Mouse (Mus musculus): ENCODE measurements at regions not wholly inside any gene's neighbourhood (a gene's known extent, or its start where the extent isn't known, plus 50 kb on each side); places are given as distances from the start of the nearest gene placed in this dataset.

DNA sequence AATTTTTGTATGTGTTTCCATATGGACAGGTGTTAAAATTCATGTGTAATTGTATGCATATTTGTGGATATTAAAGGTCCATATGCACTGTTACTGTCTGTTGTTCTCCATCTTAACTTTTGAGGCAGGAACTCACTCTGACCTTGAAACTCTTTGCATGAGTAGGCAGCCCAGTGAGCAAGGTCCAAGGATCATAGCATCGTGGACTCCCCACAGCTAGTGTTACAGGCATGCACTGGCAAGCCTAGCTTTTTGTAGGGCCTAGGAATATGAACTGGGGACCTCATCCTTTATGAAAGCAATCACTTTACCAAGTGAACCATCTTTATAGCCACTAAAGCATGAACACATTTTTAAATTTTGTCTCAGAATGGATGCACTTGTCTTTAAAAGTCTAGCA lies 817.6 kb downstream of the Flrt2 start:
- H3K27ac ChIP-seq (ENCODE audit: low read depth, low read length), result no peak overlapping the region
- no peak overlapping the region for H3K9ac ChIP-seq (ENCODE audit: low read depth, low read length)
- no peak overlapping the region for H3K4me2 ChIP-seq (replicated peaks; ENCODE audit: low read depth)
- H3K4me1 ChIP-seq (replicated peaks; ENCODE audit: control insufficient read depth, insufficient read depth, low read length), result no peaks in the 10 kb centered on the region
- no peaks in the 10 kb centered on the region for H3K27me3 ChIP-seq (replicated peaks; ENCODE audit: control insufficient read depth, insufficient read depth, low read length)
- no peak overlapping the region for H3K4me3 ChIP-seq (ENCODE audit: low read depth, low read length)
- 77% methylated on average over 1 of the region's 1 CpGs for WGBS
- no peaks in the 10 kb centered on the region for H3K36me3 ChIP-seq (ENCODE audit: control insufficient read depth, insufficient read depth)
- TF ChIP-seq CTCF (IDR thresholded peaks at IDR 0.05; ENCODE audit: low read depth), result no peak
- no peaks in the 10 kb centered on the region for H3K9me3 ChIP-seq (ENCODE audit: control insufficient read depth)
- ATAC-seq, result no peak

DNA sequence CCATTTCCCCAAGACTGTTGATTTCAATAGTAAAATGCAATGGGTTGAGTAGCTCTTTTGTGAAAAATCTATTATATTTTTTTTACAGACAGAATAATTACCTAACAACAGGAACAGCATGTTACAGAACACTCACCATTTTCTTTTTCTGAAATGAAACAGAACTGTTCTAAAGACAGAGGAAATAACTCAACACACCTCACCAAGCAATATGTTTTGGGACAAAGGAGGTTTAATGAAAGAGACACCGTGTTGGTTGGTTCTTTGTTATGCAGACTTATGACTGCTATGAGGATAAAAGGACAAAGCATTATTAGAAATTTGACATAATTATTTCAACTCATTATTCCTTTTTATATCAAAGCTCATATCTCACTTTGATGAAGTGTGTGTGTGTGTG lies 866.8 kb downstream of the Flrt2 start:
- Histone ChIP-seq H3K27me3 (replicated peaks; ENCODE audit: control insufficient read depth, insufficient read depth, low read length) (no peaks in the 10 kb centered on the region), H3K4me1 (replicated peaks; ENCODE audit: control insufficient read depth, insufficient read depth, low read length) (no peaks in the 10 kb centered on the region), H3K9me3 (ENCODE audit: control insufficient read depth) (no peaks in the 10 kb centered on the region), H3K9ac (ENCODE audit: low read depth, low read length) (no peak overlapping the region), H3K36me3 (ENCODE audit: control insufficient read depth, insufficient read depth) (no peaks in the 10 kb centered on the region), H3K4me2 (replicated peaks; ENCODE audit: low read depth) (no peak overlapping the region), H3K4me3 (ENCODE audit: low read depth, low read length) (no peak overlapping the region), H3K27ac (ENCODE audit: low read depth, low read length) (no peak overlapping the region)
- TF ChIP-seq CTCF (IDR thresholded peaks at IDR 0.05; ENCODE audit: low read depth), result no peak
- WGBS, result 78% methylated on average over 1 of the region's 1 CpGs
- no peak for ATAC-seq

DNA sequence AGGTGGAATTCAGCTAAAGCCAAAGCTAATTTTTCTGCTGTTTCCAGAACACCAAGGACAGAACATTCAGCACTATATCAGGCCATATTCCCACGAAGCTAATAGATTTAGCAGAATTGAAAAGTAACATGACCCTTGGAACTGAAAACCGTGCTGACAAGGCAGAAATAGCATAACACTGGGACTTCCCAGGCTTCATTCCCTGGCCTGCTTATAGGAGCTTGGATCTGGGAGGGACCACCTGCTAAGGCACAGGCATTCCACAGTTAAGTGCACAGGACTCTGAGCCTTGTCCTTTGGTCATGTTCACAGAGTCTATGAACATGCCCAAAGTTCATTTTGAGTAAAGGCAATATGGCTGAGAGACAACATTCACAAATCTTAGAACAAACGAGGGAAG lies 902.8 kb downstream of the Flrt2 start:
- Histone ChIP-seq H3K36me3 (ENCODE audit: control insufficient read depth, insufficient read depth) (no peaks in the 10 kb centered on the region), H3K9me3 (ENCODE audit: control insufficient read depth) (no peaks in the 10 kb centered on the region), H3K4me1 (replicated peaks; ENCODE audit: control insufficient read depth, insufficient read depth, low read length) (no peaks in the 10 kb centered on the region), H3K4me3 (ENCODE audit: low read depth, low read length) (no peak overlapping the region), H3K27ac (ENCODE audit: low read depth, low read length) (no peak overlapping the region), H3K9ac (ENCODE audit: low read depth, low read length) (no peak overlapping the region), H3K4me2 (replicated peaks; ENCODE audit: low read depth) (no peak overlapping the region), H3K27me3 (replicated peaks; ENCODE audit: control insufficient read depth, insufficient read depth, low read length) (no peaks in the 10 kb centered on the region)
- 54% methylated on average over 3 of the region's 3 CpGs for WGBS
- TF ChIP-seq CTCF (IDR thresholded peaks at IDR 0.05; ENCODE audit: low read depth), result no peak
- no peak for ATAC-seq

DNA sequence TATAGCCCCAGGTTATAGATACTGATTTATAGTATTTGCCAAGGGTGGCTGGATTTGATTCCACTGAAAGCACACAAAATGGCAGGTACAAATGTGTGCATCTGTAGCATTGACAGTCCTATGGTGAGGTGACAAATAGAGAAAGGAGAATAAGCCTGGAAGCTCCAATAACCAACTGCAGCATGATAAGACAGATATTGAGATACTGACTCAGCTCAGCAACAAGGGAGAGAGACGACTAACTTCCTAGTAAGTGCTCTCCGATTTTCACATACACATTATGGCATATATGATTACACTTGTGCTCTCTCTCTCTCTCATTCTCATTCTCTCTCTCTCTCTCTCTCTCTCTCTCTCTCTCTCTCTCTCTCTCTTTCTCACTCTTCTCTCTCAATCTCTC lies 923.1 kb downstream of the Flrt2 start:
- no peak overlapping the region for H3K4me3 ChIP-seq (ENCODE audit: low read depth, low read length)

DNA sequence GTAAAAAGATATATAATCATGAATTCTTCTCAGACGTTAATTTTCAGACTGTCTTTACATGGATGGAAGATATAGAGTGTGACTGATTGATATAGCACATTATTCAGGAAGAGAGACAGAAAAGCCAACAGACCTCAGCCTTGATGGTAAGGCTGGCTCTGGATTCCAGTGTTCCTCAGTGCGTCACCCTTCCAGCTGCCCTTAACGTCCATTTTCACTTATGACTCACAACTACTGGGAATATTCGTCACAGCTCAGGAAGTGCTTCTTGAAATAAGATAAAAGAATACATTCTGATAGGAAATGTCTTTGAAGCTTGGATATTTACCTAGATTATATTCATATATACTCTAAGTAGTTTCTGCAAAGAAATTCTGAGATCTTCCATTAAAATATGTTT lies 923.8 kb downstream of the Flrt2 start:
- H3K4me2 ChIP-seq (replicated peaks; ENCODE audit: low read depth), result no peak overlapping the region
- H3K9me3 ChIP-seq (ENCODE audit: control insufficient read depth), result no peaks in the 10 kb centered on the region
- no peak for TF ChIP-seq CTCF (IDR thresholded peaks at IDR 0.05; ENCODE audit: low read depth)
- H3K9ac ChIP-seq (ENCODE audit: low read depth, low read length), result no peak overlapping the region
- H3K36me3 ChIP-seq (ENCODE audit: control insufficient read depth, insufficient read depth), result no peaks in the 10 kb centered on the region
- H3K4me3 ChIP-seq (ENCODE audit: low read depth, low read length), result no peak overlapping the region
- H3K27ac ChIP-seq (ENCODE audit: low read depth, low read length), result no peak overlapping the region
- H3K4me1 ChIP-seq (replicated peaks; ENCODE audit: control insufficient read depth, insufficient read depth, low read length), result no peaks in the 10 kb centered on the region
- 60% methylated on average over 4 of the region's 4 CpGs for WGBS
- ATAC-seq, result no peak
- no peaks in the 10 kb centered on the region for H3K27me3 ChIP-seq (replicated peaks; ENCODE audit: control insufficient read depth, insufficient read depth, low read length)

More for the DNA sequence above, 923.1 kb downstream of the Flrt2 start:
- H3K4me2 ChIP-seq (replicated peaks; ENCODE audit: low read depth), result no peak overlapping the region
- no peaks in the 10 kb centered on the region for H3K36me3 ChIP-seq (ENCODE audit: control insufficient read depth, insufficient read depth)
- no peak for TF ChIP-seq CTCF (IDR thresholded peaks at IDR 0.05; ENCODE audit: low read depth)
- no peaks in the 10 kb centered on the region for H3K9me3 ChIP-seq (ENCODE audit: control insufficient read depth)
- no peaks in the 10 kb centered on the region for H3K27me3 ChIP-seq (replicated peaks; ENCODE audit: control insufficient read depth, insufficient read depth, low read length)
- H3K27ac ChIP-seq (ENCODE audit: low read depth, low read length), result no peak overlapping the region
- ATAC-seq, result no peak
- WGBS, result 59% methylated on average over 2 of the region's 2 CpGs
- no peak overlapping the region for H3K9ac ChIP-seq (ENCODE audit: low read depth, low read length)
- H3K4me1 ChIP-seq (replicated peaks; ENCODE audit: control insufficient read depth, insufficient read depth, low read length), result no peaks in the 10 kb centered on the region

DNA sequence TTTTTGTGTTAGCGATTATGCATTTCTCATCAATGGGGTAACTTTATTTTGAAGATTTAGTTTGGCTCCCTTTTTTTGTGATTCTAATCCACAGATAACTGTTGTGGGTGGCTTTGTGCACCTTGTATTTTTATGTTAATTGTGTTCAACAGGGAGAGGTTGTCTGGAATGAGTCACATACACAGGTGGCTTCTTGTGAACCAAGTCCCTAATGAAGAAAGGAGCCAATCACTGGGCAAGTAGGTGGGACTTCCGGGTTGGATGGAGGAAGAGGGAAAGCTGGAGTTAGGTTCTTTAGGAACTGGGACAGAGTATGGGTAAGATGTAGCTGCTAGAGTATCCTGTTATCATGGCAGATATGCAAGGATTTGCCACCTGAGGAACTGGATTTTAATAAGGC lies 925.2 kb downstream of the Flrt2 start:
- 92% methylated on average over 2 of the region's 2 CpGs for WGBS
- Histone ChIP-seq H3K27me3 (replicated peaks; ENCODE audit: control insufficient read depth, insufficient read depth, low read length) (no peaks in the 10 kb centered on the region), H3K4me1 (replicated peaks; ENCODE audit: control insufficient read depth, insufficient read depth, low read length) (no peaks in the 10 kb centered on the region), H3K36me3 (ENCODE audit: control insufficient read depth, insufficient read depth) (no peaks in the 10 kb centered on the region), H3K4me2 (replicated peaks; ENCODE audit: low read depth) (no peak overlapping the region), H3K27ac (ENCODE audit: low read depth, low read length) (no peak overlapping the region), H3K9ac (ENCODE audit: low read depth, low read length) (no peak overlapping the region), H3K9me3 (ENCODE audit: control insufficient read depth) (no peaks in the 10 kb centered on the region), H3K4me3 (ENCODE audit: low read depth, low read length) (no peak overlapping the region)
- TF ChIP-seq CTCF (IDR thresholded peaks at IDR 0.05; ENCODE audit: low read depth), result no peak
- ATAC-seq, result no peak

Measured in intestine, postnatal 0 days (tissue).